Mouse (Mus musculus): ENCODE results near the gene Fibcd1.

Gene Fibcd1

DNA sequence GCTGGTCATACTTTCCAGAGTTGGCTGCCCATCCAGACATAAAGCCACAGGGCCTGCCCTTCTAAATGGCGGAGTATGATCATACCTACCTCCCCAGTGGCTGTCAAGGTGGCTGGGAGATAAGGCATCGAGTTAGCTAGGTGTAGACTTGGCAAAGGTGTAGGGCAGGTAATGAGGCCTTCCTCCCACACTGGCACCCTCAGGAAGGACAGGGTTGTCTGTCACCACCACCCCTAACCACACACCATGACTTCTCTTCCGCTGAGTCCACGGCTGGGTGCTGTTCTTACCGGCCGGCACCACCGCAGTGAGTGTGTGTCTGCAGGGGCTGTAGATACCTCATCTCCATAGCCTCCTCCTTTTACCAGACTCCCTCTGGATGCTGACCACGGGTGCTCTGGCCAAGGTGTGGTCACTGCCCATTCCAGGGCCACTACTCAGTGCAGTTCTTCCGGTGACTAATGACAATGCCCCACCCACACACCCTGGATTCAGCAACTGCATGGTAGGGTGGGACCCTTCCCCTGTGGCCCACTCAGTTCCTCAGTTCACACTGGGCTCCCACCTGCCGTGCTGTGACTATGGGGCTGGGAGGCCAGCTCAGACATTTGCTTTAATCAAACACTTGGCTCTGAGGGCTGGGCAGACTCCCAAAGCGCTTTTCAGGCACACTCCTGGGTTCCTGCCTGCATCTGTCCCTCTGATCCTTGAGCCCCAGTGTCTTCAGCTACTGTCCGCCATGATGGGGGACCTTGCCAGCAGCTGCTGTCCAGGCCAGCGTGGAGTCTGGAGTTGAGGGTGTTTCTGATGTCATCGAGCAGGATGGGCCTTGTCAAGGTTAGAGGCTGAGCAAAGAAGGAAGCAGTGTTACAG lies 34.5 kb downstream of the Fibcd1 start:
- in situ Hi-C loops (cut with MseI, MboI), result no loop called here

DNA sequence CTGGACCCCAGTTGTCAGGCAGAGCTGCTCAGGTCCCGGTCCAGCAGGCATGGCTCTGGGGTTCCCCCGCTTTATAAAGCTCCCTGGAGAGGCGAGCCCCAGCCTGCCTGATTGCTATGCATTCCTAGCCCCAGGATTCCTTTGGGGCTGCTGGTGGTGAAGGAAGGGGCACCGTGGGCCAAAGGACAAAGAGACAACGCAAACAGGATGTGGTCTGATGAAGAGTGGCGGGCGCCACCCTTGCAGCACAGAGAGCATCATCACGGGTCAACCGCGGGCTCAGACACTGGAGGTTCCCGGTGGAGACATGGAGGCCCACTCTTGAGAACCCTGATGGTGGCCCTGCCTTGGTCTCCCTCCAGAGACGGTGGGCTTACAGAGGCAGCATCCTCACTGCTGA lies 35.4 kb downstream of the Fibcd1 start, which contains the start of gene Qrfp:
Gene Qrfp, minus strand, starts transcription at position 137 of the 400 bp plus-strand sequence.
- in situ Hi-C loops (cut with MseI, MboI), result no loop called here

DNA sequence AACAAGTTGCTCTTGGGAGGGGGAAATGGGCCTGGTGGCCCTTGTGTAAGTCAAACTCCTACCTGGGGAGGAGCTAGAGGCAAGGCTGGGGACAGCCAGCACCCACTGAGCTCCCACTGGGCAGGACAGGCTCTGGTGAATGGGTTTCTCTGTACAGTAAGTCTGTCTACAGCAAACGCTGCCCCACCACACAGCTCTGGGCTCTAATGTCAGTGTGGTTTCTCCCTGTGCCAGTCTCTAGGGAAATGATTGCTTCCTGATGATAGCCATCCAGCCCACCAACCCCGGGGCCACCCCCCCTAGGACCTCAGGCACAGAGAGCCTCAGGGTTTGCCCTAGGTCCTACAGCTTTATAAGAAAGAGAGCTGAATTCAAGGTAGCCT lies 36.5 kb downstream of the Fibcd1 start:
- in situ Hi-C loops (cut with MseI, MboI), result no loop called here

DNA sequence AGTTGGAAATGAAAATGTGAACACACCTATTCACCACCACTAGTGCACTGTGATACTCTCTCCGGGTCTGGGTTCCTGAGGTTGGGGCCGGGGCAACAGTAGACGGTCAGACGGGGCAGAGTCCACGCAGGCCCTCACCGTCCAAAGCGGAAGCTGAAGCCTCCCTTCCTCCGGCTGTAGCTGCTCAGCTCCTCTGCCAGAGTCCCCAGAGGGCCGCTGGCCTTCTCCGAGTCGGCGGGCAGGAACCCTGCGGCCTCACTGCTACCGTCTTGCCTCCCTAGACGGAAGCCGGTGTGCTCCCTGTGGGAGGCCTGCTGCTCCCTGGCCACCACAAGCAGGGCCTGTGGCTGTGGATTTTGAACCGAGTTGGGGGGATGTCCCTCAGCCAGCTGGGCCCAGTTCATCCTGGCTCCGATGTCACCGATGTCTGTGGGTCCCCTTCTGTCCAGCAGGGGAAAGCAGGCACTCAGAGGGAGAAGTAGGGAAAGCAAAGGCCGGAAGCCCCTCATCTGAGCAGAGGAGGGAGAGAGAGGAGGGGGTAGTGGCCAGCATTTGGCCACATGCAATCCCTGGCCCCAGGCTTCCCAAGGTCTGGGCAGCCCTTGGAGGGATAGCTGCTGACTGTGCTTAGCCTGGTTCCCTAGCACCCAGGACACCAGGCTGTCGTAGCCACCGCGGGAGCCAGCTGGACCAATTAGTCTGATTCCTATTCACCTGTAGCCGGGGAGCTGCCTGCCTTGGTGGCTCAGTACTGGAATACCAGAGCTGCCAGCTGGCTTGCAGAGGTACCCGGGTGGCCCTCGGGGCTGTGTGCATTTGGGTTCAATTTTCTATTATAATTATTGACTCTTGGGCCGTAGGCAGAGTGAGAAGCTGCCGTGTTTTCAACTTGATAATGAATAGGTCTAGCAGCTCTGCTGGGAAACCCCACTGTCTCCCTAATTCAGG lies 37.1 kb downstream of the Fibcd1 start:
- in situ Hi-C loops (cut with MseI, MboI), result no loop called here

DNA sequence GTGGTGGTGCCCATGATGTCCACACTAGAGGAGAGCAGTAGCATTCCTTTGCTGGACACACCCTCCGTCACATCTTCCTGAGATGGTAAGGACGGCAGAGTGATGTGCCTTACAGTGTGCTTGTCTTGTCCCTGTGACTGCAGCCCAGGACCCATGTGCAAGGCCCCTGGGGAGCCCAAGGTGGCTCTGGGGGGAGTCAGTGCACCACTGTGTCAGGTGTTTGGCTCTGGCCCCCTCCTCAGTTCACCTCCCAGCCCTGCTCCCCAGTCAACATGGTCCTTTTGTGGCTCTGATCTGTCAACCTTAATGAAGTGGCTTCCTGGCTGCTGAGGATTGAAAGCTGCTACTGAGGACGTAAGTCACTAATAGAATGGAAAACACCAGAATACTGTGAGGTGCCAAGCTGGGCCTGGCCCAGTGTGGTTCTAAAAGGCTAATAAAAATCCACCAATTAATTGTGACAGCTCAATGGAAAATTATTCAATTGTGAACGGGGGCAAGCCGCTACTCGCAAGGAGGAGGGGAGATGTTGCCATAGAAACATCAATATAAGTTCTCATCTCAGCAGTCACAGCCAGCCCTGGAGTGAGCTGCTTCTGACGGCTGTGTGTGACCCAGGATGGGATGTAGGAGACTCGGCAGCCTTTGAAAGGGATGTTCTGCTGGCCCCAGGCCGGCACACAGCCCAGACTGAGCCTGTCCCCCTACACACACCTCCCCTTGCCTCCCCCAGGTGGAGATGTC lies 39.0 kb downstream of the Fibcd1 start:
- in situ Hi-C loops (cut with MseI, MboI), result no loop called here

DNA sequence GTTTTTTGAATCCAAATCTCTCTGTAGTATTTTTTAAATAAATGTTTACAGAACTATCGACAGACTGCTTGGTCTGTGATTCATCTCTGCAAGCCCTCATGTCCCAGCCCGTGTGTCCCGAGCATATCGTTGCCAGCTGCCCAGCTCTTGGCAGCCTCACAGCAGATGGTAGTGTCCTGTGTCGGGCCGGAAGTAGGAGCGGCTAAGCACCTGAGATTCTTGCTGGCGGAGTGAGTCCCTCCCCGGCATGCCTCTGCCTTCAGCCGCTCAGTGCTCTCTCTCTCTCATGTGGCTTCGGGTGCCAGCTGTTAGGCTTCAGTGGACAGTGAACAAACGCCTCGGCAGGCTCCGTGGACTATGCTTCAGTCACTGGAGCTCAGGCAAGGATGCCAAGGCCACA lies 42.3 kb downstream of the Fibcd1 start:
- in situ Hi-C loops (cut with MseI, MboI), result no loop called here

DNA sequence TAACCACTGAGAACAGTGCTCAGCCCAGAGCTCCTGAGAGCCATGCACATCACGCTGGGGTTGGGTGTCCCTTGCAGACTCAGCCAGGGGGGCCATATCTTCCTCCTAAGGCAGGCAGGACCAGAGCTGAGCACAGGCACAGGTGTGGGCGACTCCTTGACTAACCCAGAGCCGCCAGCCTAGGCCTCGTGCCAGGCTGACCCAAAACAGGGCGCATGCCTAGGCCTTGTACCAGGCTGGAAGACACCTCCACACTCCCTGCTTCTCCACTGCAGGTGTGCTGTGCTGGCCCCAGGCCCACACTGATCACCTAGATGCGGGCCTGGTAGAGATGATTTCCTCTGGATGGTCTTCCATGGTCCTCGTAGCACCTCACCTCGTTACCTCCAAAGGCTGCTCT lies 43.0 kb downstream of the Fibcd1 start:
- in situ Hi-C loops (cut with MseI, MboI), result no loop called here

DNA sequence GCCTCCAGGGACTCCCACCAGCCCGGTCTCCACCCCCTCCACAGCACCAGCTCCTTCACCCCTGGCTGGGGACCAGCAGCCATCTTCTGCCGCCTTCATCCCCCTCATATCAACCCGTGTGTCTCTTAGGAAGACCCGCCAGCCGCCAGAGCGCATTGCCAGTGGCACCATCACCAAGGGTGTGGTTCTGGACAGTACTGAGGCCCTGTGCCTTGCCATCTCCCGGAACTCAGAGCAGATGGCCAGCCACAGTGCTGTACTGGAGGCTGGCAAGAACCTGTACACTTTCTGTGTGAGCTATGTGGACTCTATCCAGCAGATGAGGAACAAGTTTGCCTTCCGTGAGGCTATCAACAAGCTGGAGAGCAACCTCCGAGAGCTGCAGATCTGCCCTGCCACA lies 44.4 kb downstream of the Fibcd1 start:
- in situ Hi-C loops (cut with MseI, MboI), result no loop called here

DNA sequence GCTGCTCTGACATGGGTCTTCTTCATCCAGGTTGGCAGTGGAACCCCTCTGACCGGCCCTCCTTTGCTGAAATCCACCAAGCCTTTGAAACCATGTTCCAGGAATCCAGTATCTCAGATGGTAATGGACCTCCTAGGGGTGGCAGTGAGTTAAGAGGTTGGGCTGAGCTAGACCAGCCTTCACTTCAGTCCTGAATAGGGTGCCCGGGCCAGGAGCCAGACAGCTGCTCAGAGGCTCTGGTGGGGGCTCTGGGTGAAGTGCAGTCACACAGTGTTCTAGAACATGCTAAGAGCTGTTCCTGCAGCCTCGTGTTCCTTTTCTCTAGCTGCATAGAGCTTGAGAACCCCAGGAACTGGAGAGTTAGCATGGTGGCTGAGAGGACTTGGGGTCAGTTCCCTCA lies 48.9 kb downstream of the Fibcd1 start:
- in situ Hi-C loops (cut with MseI, MboI), result no loop called here

DNA sequence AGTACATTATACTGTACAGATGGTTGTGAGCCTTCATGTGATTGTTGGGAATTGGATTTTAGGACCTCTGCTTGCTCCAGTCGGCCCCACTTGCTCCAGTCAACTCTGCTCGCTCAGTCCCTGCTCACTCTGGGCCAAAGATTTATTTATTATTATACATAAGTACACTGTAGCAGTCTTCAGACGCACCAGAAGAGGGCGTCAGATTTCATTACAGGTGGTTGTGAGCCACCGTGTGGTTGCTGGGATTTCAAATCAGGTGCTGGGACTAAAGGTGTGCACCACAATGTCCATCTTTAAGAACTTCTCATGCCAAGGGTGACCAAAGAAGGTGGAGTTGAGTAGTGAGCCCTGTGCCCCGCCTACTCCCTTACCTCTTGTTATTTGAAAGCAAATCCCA lies 53.2 kb downstream of the Fibcd1 start:
- in situ Hi-C loops (cut with MseI, MboI), result no loop called here

DNA sequence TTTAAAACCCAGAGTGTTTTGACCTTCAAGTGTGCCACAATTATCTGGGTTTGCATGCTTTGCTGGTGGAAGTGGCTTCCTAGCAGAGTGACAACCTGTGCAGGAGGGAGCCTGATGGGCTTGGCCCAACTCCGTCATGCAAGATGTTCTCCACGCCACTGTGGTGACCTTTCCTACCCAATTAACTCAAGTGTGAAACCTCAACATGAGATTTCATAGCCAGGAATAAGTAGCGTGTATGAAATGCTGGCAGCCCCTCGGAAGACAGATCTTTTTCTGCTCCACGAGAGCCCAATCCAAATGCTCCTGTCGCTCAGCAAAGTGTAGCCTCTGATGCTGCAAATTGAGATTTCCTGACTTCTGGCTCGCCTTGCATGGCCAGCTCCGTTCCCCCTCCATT lies 54.5 kb downstream of the Fibcd1 start:
- in situ Hi-C loops (cut with MseI, MboI), result no loop called here

DNA sequence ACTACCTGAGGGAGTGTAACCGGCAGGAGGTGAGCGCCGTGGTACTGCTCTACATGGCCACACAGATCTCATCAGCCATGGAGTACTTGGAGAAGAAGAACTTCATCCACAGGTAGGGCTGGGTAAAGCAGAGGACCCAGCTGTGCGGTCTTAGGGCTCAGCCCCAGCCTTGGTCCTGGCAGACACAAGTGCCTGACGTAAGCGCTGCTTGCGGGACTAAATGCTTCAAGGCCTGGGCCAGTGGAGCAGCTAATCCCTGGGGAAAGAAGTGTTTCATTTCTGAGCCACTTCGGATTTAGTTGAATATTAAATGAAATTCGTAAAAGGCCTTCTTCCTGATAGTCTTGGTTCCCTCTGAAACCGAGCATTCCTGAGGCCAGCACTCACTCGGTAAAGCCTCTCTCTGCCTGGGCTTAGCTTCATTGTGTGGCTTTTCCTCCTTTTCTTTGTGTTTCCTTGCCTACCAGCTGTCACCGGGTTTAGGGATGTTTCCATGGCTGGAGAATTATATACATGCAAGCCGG lies 55.0 kb downstream of the Fibcd1 start:
- in situ Hi-C loops (cut with MseI, MboI), result no loop called here

DNA sequence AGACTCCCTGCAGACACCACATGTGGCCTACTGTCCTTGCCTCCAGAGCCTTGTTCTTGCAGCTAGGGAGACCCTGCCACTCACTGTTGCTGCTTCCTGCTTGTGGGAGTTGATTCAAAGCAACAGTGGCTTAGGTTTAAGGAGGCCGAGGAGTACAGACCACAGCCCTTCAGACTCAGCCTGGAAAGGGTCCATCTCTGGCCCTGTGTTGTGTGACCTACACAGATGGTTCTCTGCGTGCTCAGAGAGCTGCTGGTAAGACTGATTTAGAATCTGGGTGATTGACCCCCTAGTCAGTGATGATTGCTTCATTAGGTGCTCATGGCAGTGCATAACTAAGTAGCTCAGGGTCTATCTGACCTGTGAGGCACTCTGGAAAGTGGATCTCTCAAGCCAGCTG lies 56.6 kb downstream of the Fibcd1 start:
- in situ Hi-C loops (cut with MseI, MboI), result loop anchor here (5.0 to 10.0 kb wide), 2 partner anchors 74 to 97 kb away; no protein-coding TSS in a partner anchor

DNA sequence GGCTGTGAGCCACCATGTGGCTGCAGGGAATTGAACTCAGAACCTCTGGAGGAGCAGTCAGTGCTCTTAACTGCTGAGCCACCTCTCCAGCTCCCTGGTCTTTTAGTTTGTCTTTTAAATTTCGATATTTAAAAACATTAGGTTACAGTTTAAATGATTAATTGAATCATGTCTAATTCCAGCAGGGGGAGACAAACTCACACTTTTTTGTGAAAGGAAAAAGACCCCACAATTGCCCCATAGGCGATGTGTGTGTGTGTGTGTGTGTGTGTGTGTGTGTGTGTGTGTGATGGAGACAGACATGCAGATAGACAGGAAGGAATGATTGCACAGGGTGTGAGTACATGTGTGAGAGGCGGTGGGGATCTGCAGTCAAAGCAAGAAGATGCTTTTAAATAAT lies 57.6 kb downstream of the Fibcd1 start:
- in situ Hi-C loops (cut with MseI, MboI), result loop anchor here (5.0 to 10.0 kb wide), 2 partner anchors 73 to 96 kb away; no protein-coding TSS in a partner anchor

DNA sequence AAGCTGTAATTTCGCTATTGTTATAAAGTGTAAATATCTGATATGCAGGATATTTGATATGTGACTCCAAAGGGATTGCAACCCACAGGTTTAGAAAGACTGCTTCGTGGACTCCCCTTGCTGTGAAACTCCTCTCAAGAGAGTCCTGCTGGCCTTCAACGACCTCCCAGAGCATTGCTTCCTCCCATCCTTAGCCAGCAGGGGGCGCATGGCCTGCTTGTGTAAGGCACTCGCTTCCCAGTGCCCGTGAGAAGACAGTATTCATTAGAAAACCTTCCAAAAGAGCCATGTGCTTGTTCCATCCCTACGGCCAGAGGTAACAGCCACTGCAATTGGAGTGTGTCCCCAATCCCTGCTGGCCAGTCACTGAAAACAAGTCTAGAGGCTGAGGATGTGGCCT lies 58.8 kb downstream of the Fibcd1 start:
- in situ Hi-C loops (cut with MseI, MboI), result loop anchor here (5.0 to 10.0 kb wide), 2 partner anchors 72 to 95 kb away; no protein-coding TSS in a partner anchor

DNA sequence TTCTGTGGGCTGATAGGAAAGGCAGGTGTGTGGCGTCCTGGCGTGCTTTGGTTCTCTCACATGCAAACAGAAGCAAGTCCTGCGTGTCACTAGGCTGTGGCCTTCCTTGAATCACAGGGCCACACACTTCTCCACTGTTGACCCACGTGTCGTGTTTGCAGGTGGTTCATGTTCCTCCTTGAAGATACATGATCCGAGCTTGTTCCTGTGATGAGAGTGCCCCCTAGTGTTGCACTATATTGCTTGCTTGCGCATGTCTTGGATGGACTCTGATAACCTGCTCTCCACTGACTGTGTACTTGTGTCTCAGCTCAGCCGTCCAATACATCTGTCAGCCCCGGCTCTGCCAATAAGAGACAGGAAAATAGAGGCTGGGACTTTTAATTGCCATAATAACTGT lies 60.7 kb downstream of the Fibcd1 start:
- in situ Hi-C loops (cut with MseI, MboI), result loop anchor here (5.0 to 10.0 kb wide), 2 partner anchors 70 to 93 kb away; no protein-coding TSS in a partner anchor

DNA sequence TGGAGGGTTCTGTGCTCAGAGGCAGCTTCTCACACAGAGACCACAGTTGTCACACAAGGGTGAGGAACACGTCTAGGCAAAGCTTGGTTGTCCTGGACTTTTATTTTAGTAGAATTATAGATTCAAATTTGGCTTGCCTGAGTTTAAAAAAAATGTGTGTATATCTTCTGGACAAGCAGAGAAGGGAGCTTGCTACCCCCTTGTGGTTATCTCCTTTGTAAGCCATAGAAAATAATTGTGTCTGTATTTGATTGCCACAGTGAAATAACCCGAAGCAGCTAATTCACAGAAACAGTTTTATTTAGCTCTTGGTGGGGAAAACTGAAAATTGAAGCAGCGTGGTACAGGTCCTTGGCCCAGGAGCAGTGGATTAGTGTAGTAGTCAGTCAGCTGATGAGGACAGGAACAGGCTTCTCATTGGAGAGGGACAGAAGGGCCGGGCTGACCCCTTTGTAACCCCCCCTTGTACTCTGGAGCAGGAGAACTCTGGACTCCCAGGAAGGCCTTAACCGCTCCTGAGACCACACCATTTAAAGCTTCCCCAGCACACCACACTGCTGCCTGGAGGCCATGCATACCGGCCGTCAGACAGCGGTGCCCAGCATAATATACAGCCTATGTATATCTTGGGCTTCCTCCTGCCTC lies 62.7 kb downstream of the Fibcd1 start:
- in situ Hi-C loops (cut with MseI, MboI), result loop anchor here in 1 of 2 experiments (10.0 kb wide), 1 partner anchor 68 kb away; no protein-coding TSS in a partner anchor

DNA sequence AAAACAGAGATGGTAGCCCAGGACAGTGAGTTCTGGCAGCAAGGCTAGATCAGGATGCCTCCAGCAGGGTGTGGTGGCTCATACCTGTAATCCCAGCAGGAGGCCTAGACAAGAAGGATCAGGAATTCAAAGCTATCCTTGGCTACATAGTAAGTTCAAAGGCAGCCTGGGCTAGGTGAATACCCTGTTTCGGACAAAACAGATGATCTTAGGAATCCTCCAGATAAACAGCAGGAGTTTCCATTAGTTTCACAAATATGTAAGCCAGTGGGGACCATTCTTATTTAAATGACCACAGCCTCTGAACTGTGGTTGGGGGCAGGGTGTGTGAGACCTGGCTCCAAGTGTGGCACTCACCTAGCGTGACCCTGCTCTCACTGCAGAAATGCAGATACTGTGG lies 66.5 kb downstream of the Fibcd1 start:
- in situ Hi-C loops (cut with MseI, MboI), result no loop called here

DNA sequence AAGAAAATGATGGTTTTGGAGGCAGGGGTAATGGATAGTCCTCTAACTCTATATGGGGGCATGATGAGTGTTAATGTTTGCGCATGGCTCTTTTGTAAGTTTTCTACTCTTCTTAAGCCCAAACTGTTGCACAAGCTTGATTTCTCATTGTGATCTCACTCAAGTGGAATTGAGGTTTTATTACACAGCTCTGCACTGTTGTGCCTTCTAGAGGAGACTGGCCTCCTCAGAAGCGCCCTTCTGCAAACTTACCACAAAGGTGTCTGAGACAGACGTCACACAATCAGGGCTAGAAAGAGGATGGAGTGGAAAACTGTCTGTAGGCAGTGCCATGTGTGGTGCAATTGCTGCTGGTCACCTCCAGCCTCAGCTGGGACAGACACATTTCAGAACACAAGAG lies 69.3 kb downstream of the Fibcd1 start:
- in situ Hi-C loops (cut with MseI, MboI), result no loop called here

DNA sequence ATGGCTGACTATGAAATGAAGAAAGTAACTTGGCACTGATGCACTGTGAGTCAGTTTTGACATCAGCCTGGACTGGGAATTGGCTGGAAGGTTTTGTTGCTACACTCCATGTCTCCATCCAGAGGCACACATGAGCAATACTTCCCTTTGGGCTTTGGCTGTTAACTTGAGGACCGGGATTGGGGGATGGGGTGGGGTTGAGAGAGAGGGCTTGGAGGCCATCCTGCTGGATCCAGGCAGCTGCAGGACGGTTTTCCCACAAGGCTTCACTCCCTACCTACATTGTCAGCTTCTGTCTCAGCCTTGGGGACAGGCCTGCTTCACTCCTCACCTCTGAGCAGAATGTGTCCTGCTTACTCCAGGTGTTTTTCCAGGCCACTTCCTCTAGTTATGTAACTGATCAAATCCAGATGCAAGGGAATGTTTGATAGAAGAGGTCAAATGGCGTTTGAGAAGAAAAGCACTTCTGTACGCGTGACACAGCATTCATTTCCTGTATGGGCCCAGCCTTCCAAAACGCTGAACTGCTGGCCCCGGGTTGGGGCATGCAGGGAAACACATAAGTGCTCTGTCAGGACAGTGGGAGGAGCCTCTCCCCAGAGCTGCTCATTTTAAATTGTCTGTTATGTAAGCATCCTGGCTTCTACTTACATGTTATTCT lies 74.9 kb downstream of the Fibcd1 start:
- in situ Hi-C loops (cut with MseI, MboI), result no loop called here
